Mouse (Mus musculus): ENCODE data around the gene Loxl3. TPM values are rescaled to one million over a fixed set of nuclear protein-coding genes. Genes with fewer than 3 reads are reported as not detected.

The Loxl3 gene
- polyA plus RNA-seq, 1 experiment from 2014 or later = 10.4 TPM

DNA sequence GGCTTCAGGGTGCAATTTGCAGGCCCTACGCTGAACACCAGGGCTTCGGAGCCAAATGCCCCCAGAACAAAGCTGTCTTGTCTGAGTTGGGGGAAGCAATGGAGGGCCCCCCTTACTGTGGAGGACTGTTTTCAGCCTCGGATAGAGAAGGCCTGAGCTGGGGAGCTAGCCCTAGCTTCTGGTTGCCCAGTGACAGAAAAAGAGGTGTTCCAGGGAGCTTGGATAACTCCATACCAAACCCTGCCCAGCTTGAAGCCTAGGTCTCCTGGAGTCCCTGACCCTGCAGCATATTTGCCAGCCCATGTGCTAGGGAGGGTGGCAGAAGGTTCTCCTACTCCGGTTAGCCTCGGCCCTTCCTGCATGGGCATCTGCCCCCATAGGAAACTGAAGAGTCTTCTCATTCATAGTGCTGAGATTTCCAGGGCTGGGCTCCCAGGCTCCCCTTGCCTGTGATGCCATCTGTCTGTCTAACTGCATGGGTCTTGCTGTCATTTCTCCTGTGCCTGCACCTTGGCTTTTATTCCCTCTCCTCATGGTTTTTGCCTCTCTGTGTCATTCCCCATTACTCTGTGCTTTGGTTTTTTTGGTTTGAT is 586 bp downstream of the Loxl3 start:
- peak overlapping the region; percentile 46 for H3K4me3 ChIP-seq
- peak overlapping the region; percentile 65 for H3K9ac ChIP-seq
- 15% methylated on average over 5 of the region's 5 CpGs for WGBS
- H3K27ac ChIP-seq (replicated peaks) = peak overlapping the region; percentile 29; the same call in 1 of the 2 replicates
- peaks cover 58% of the 10 kb centered on the region for H3K27me3 ChIP-seq
- H3K36me3 ChIP-seq = no peaks in the 10 kb centered on the region
- H3K4me1 ChIP-seq (replicated peaks) = peaks cover 34% of the 10 kb centered on the region
- H3K4me2 ChIP-seq = peak overlapping the region; percentile 82
- no peaks in the 10 kb centered on the region for H3K9me3 ChIP-seq
- ATAC-seq (ENCODE audit: low read depth) = no peak

DNA sequence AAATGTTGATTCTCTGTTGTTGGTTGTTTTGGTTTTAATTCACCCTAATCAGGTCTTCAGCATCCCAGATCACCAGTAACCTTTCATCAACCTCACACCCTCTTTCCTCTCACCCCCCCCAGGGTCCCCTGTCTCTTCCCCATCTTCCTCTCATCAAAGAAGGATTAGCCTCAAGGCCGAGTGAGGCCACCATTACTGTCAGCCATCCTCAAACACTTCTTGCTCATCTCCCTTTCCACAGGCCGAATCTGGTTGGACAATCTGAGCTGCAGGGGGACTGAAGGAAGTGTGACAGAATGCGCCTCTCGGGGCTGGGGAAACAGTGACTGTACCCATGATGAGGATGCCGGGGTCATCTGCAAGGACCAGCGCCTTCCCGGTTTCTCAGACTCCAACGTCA is 3.2 kb downstream of the Loxl3 start:
- Histone ChIP-seq H3K4me2 (no peak overlapping the region), H3K27ac (replicated peaks) (no peak overlapping the region), H3K4me3 (no peak overlapping the region), H3K9me3 (no peaks in the 10 kb centered on the region), H3K36me3 (no peaks in the 10 kb centered on the region), H3K27me3 (peaks cover 33% of the 10 kb centered on the region), H3K4me1 (replicated peaks) (peaks cover 30% of the 10 kb centered on the region), H3K9ac (no peak overlapping the region)
- ATAC-seq (ENCODE audit: low read depth) = no peak
- 82% methylated on average over 8 of the region's 8 CpGs for WGBS

DNA sequence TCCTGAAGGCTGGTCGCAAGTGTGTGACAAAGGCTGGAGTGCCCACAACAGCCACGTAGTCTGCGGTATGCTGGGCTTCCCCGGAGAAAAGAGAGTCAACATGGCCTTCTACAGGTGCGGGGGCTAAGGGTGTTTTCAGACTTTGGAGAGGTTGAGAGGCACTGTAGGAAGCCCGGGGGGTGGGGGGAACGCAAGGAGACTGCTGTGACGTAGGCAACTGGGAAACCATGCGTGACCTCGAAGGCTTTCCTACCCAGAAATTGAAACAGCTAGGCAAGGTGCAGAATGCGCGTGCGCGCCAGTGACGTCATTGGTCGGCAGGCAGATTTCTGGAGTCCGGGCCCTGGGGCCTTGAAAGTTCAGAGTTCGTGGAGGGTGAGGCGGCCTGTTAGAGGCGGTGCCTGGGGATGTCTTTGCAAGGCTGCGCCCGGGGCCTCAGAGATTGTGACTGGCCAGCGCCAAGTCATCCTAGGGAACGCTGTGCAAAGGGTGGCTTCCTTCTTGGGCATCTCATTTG is 4.6 kb downstream of the Loxl3 start:
- Histone ChIP-seq H3K9ac (peak overlapping the region; percentile 61), H3K4me2 (peak overlapping the region; percentile 58), H3K27ac (replicated peaks) (peak overlapping the region; percentile 42; the same call in 1 of the 2 replicates), H3K4me1 (replicated peaks) (peaks cover 17% of the 10 kb centered on the region), H3K9me3 (no peaks in the 10 kb centered on the region), H3K36me3 (no peaks in the 10 kb centered on the region), H3K4me3 (peak overlapping the region; percentile 32), H3K27me3 (peaks cover 21% of the 10 kb centered on the region)
- ATAC-seq (ENCODE audit: low read depth) = peak; percentile 57
- WGBS = 10% methylated on average over 24 of the region's 24 CpGs

DNA sequence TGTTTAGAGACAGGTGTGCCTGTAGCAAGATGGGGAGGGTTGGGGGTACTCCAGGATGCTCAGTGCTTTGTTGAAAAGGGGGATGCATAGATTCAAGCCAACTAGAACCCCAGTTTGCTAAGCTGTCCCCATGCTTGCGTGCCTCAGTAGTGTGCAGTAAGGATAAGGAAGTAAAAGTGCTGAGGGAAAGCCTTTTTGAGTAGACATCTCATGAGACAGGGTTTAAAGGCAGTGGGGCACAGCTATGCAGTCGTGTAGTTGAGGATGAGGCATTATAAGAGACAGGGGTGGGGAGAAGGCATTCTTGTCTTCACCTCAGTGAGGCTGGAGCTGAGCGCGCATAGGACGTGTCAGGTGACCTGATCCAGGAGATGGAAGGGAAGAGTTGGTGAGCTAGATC is 6.6 kb downstream of the Loxl3 start:
- Histone ChIP-seq H3K9me3 (no peaks in the 10 kb centered on the region), H3K36me3 (no peaks in the 10 kb centered on the region), H3K27me3 (peaks cover 7% of the 10 kb centered on the region; the same call in 1 of the 2 replicates), H3K27ac (replicated peaks) (no peak overlapping the region), H3K4me2 (no peak overlapping the region), H3K4me3 (no peak overlapping the region), H3K4me1 (replicated peaks) (peaks cover 12% of the 10 kb centered on the region), H3K9ac (no peak overlapping the region)
- no peak for ATAC-seq (ENCODE audit: low read depth)
- WGBS = 82% methylated on average over 5 of the region's 5 CpGs

DNA sequence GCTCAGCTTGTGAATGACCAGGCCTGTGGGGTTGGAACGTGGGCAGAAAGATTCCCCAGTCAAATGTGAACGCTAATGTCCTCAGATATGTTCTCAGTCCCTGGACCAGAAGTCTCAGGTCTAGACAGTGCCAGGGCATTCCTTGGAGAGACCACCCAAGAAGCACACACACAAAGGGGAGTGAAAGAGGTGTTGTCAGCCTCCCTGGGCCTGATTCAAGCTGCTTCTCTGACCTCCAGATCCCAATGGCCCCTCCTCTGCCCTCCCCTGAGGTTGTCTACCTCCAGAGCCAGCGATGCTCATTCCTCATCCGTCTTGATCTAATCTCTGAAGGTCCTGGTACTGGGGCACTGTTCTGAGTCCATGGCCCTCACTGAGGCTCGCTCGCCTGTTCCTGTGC is 9.6 kb downstream of the Loxl3 start:
- H3K27ac ChIP-seq (replicated peaks) = no peak overlapping the region
- H3K36me3 ChIP-seq = no peaks in the 10 kb centered on the region
- no peak for ATAC-seq (ENCODE audit: low read depth)
- H3K4me1 ChIP-seq (replicated peaks) = peaks cover 4% of the 10 kb centered on the region
- 75% methylated on average over 6 of the region's 6 CpGs for WGBS
- no peak overlapping the region for H3K4me2 ChIP-seq
- no peaks in the 10 kb centered on the region for H3K27me3 ChIP-seq
- no peak overlapping the region for H3K9ac ChIP-seq
- H3K4me3 ChIP-seq = no peak overlapping the region
- H3K9me3 ChIP-seq = no peaks in the 10 kb centered on the region

DNA sequence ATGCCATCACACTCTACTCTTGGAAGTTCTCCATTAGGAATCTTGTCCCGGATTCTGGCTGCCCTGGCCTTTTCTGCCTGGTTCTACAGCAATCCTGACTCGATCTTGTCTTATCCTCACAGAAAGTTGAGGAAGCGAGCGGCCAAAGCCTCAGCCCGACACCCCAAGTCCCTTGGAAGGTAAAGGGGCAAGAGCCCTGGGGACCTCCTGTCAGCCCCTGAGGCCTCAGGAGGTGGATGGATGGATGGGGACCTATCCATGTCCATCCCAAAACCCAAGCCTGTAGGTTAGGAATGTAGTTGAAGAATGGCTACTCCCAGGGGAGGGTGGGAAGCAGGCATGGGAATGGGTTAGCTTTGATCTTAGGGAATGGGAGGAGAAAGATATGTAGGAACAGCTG is 10.0 kb downstream of the Loxl3 start:
- H3K4me1 ChIP-seq (replicated peaks) = no peaks in the 10 kb centered on the region
- no peak overlapping the region for H3K4me2 ChIP-seq
- no peak overlapping the region for H3K27ac ChIP-seq (replicated peaks)
- no peaks in the 10 kb centered on the region for H3K27me3 ChIP-seq
- no peak overlapping the region for H3K9ac ChIP-seq
- no peaks in the 10 kb centered on the region for H3K36me3 ChIP-seq
- ATAC-seq (ENCODE audit: low read depth) = no peak
- no peak overlapping the region for H3K4me3 ChIP-seq
- no peaks in the 10 kb centered on the region for H3K9me3 ChIP-seq
- 92% methylated on average over 5 of the region's 5 CpGs for WGBS

DNA sequence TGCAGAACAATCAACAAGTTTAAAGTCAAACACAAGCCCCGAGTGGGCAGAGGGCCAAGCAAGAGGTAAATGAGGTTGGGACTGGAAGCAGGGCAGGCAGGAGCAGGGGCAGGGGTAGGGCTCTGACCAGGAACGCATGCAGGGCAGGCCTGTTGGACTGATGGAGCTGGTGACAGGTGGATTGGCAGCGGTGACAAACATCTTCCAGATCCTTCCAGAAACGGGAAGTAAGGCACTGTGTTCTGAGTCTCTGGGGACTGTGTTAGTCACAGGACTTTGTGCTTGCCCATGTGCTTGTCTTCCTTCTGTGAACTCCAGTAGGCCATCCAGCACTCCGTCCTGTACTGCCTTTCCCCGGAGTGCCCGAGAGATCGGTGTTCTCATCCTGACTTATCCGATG is 10.8 kb downstream of the Loxl3 start:
- no peak for ATAC-seq (ENCODE audit: low read depth)
- no peak overlapping the region for H3K4me3 ChIP-seq
- H3K9me3 ChIP-seq = no peaks in the 10 kb centered on the region
- no peaks in the 10 kb centered on the region for H3K4me1 ChIP-seq (replicated peaks)
- H3K27ac ChIP-seq (replicated peaks) = no peak overlapping the region
- no peaks in the 10 kb centered on the region for H3K36me3 ChIP-seq
- H3K4me2 ChIP-seq = no peak overlapping the region
- H3K9ac ChIP-seq = no peak overlapping the region
- H3K27me3 ChIP-seq = no peaks in the 10 kb centered on the region
- 73% methylated on average over 9 of the region's 9 CpGs for WGBS

DNA sequence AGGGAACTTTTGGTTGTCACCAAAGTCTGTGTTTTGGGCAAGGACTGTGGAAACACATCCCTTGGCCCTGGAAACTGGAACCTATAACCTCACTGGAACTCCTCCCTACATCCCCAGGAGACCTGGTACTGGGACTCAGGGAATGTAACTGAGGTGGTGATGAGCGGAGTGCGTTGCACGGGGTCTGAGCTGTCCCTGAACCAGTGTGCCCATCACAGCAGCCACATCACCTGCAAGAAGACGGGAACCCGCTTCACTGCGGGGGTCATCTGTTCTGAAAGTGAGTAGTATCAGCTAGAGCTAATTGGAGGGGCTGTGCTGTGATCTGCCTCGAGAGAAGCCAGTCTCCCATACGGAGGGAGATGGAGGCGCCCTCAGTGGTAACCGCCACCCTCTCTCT is 15.4 kb downstream of the Loxl3 start:
- H3K4me3 ChIP-seq = no peak overlapping the region
- peaks cover 15% of the 10 kb centered on the region for H3K36me3 ChIP-seq
- 75% methylated on average over 10 of the region's 10 CpGs for WGBS
- no peaks in the 10 kb centered on the region for H3K27me3 ChIP-seq
- H3K27ac ChIP-seq (replicated peaks) = no peak overlapping the region
- H3K9ac ChIP-seq = no peak overlapping the region
- H3K9me3 ChIP-seq = no peaks in the 10 kb centered on the region
- H3K4me1 ChIP-seq (replicated peaks) = peaks cover 20% of the 10 kb centered on the region
- no peak for ATAC-seq (ENCODE audit: low read depth)
- no peak overlapping the region for H3K4me2 ChIP-seq

DNA sequence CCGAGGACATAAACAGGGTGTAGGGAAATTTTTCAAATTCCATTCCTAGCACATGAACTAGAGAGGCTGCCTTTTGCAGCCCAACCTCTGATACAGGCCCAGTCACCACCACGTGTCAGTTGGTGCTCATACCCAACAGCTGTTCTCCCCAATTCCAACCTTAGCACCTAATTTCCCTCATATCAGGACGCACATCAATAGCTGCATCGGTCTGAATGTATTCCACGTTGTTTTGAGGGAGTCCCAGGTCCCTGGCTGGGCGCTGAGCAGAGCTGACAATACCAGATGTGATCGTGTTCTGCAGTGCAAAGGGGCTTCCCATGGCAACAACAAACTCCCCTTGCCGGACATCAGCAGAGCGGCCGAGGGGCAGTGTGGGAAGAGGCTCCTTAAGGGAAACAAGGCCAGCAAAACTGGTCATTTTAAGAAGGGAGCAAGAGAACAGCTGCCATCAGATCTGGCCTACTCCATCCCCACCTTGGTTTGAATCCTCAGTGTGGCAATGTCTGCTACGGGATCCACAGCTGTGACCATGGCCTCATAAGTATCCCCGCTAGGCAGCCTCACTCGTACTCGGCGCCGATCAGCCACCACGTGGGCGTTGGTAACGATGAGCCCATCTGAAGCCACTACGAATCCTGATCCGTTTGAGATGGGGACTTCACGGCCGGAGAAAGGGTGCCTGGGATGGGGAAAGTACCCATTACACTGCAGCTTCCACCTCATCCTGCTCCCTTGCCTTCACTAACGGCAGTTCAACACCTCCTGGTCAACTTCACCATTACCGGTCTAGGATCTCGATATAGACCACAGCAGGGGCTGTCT is 19.4 kb downstream of the Loxl3 start:
- peaks cover 36% of the 10 kb centered on the region for H3K36me3 ChIP-seq
- 1% methylated on average over 26 of the region's 26 CpGs for WGBS
- H3K9me3 ChIP-seq = no peaks in the 10 kb centered on the region
- no peaks in the 10 kb centered on the region for H3K27me3 ChIP-seq
- peak overlapping the region; percentile 93 for H3K9ac ChIP-seq
- peak overlapping the region; percentile 98 for H3K4me3 ChIP-seq
- peak overlapping the region; percentile 81 for H3K4me2 ChIP-seq
- peaks cover 31% of the 10 kb centered on the region for H3K4me1 ChIP-seq (replicated peaks)
- peak overlapping the region; percentile 90 for H3K27ac ChIP-seq (replicated peaks)
- peak; percentile 7 for ATAC-seq (ENCODE audit: low read depth)

DNA sequence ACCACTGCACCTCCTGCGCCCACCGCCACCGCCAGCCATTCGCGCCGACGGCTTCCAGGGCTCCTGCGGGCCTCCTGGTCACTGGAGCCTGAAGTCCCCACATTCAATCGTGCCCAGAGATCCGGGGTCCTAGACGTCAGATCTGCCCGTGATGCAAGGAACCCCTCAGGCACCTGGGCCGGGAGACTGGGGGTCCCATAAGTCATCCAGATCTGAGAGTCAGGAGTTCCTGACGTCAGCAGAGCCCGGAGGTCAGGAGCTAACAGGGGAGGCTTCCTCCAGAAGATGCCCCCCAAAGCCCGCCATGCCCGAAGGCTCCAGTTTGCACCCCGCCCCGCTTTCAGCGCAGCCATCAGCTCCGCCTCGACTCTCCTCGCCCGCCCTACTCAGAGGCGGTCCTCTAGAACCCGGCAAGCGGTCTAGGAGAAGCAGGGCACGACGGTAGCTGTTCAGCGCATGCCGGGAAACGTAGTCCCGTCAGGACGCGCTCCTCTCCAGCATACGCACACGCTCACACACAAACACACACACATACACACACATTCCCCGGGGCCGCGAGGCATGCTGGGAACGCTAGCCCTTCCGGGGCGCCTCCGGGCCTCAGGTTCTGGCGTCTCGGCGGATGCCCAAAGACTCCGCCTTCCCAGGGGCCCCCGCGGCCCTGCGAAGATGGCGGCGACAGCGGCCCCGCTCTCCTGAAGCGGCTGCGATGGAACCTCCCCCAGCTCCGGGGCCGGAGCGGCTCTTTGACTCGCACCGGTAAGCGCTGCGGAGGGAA is 20.3 kb downstream of the Loxl3 start, which contains the start of gene Aup1:
TSS of gene Aup1 (plus strand) at position 448 of the 778 bp plus-strand sequence.
- H3K27me3 ChIP-seq = no peaks in the 10 kb centered on the region
- under 1% methylated on average over 64 of the region's 64 CpGs for WGBS
- peaks cover 31% of the 10 kb centered on the region for H3K4me1 ChIP-seq (replicated peaks)
- H3K4me2 ChIP-seq = peak within 1 kb of the TSS; percentile 81
- H3K27ac ChIP-seq (replicated peaks) = peak within 1 kb of the TSS; percentile 90
- peak within 1 kb of the TSS; percentile 93 for H3K9ac ChIP-seq
- H3K4me3 ChIP-seq = peak within 1 kb of the TSS; percentile 98
- peaks cover 36% of the 10 kb centered on the region for H3K36me3 ChIP-seq
- no peaks in the 10 kb centered on the region for H3K9me3 ChIP-seq
- peak; percentile 98 for ATAC-seq (ENCODE audit: low read depth)

DNA sequence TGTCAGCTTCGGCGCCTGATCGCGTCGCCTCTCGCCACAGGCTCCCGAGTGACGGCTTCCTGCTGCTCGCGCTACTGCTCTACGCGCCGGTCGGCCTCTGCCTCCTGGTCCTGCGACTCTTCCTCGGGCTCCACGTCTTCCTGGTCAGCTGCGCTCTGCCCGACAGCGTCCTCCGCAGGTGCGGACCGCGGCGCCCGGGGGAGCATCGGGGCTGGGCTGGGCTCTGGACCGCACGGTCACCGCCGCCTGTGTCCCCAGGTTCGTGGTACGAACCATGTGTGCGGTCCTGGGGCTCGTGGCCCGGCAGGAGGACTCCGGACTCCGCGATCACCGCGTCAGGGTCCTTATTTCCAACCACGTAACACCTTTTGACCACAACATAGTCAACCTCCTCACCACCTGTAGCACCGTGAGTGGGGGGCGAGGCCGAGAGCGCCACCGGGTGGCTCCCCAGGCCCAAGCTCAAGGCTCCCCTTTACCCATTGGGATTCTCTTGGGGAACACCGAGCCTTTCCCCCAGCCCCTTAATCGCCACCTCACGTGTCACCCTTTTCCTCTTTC is 21.0 kb downstream of the Loxl3 start, which contains the start of gene Htra2:
TSS of gene Htra2 (minus strand) at position 403 of the 561 bp plus-strand sequence.
- under 1% methylated on average over 50 of the region's 50 CpGs for WGBS
- Histone ChIP-seq H3K4me2 (peak within 1 kb of the TSS; percentile 81), H3K27me3 (no peaks in the 10 kb centered on the region), H3K4me1 (replicated peaks) (peaks cover 31% of the 10 kb centered on the region), H3K36me3 (peaks cover 36% of the 10 kb centered on the region), H3K9ac (peak within 1 kb of the TSS; percentile 93), H3K9me3 (no peaks in the 10 kb centered on the region), H3K4me3 (peak within 1 kb of the TSS; percentile 98), H3K27ac (replicated peaks) (peak within 1 kb of the TSS; percentile 90)
- ATAC-seq (ENCODE audit: low read depth) = peak; percentile 46; the same call in 1 of the 2 replicates
